Mouse (Mus musculus): ENCODE results near the gene Ywhaq. TPM values are rescaled to one million over a fixed set of nuclear protein-coding genes. Genes with fewer than 3 reads are reported as not detected.
"Not testable (repeated sequence)": the region's sequence is repeated elsewhere in the genome, so short reads cannot be mapped to it uniquely, and the experiment has no call there.

Ywhaq gene
- polyA plus RNA-seq, 1 experiment, result 101 TPM

GRCm38 (mm10) chr12:21409651-21410050 is 7.8 kb downstream of the Ywhaq start:
- H3K4me1 ChIP-seq (ENCODE audit: control insufficient read depth, insufficient read depth, low read length), result peaks cover 2% of the 10 kb centered on the region; the same call in 1 of the 2 replicates
- no peaks in the 10 kb centered on the region; the same call in 1 of the 2 replicates for H3K36me3 ChIP-seq (ENCODE audit: control insufficient read depth, insufficient read depth, low read length)
- H3K27ac ChIP-seq (ENCODE audit: control insufficient read depth, insufficient read depth, low read depth, low read length), result no peak overlapping the region
- H3K27me3 ChIP-seq (ENCODE audit: control insufficient read depth, insufficient read depth, low read length), result no peaks in the 10 kb centered on the region
- no peak for TF ChIP-seq POLR2A (IDR thresholded peaks at IDR 0.05; ENCODE audit: control insufficient read depth, low read depth, low read length)
- no peak for TF ChIP-seq CTCF (IDR thresholded peaks at IDR 0.05; ENCODE audit: control insufficient read depth, insufficient read depth, insufficient replicate concordance, low read depth, low read length)
- no peak overlapping the region for H3K4me3 ChIP-seq (ENCODE audit: control insufficient read depth, low read depth, low read length)

DNA sequence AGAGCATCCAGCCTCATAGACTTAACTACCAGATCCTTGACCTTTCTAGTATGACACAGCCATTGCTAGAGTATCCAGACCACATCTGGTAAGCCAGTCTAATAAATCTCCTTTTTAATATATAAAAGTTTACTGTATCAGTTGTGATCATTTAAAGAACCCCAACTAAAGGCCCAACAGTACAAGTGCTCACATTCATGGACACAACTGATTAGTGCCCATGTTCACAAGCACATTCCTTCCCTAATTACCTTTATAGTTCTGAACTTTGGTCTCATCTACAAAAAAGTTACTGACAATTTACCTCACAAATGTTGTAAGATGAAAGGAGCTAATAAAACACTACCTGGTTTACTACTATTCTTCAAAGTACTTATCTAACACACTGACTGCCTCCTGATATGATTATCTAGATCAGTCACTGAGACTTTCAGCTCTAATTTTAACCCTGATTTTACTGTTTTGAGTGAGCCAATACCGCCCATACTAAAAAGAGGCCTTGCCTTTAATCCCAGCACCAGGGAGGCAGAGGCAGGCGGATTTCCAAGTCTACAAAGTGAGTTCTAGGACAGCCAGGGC is 8.6 kb downstream of the Ywhaq start:
- Histone ChIP-seq H3K4me1 (ENCODE audit: control insufficient read depth, insufficient read depth, low read length) (peaks cover 2% of the 10 kb centered on the region; the same call in 1 of the 2 replicates), H3K27me3 (ENCODE audit: control insufficient read depth, insufficient read depth, low read length) (no peaks in the 10 kb centered on the region), H3K4me3 (ENCODE audit: control insufficient read depth, low read depth, low read length) (no peak overlapping the region), H3K36me3 (ENCODE audit: control insufficient read depth, insufficient read depth, low read length) (no peaks in the 10 kb centered on the region; the same call in 1 of the 2 replicates), H3K27ac (ENCODE audit: control insufficient read depth, insufficient read depth, low read depth, low read length) (no peak overlapping the region)
- TF ChIP-seq POLR2A (IDR thresholded peaks at IDR 0.05; ENCODE audit: control insufficient read depth, low read depth, low read length), result no peak
- TF ChIP-seq CTCF (IDR thresholded peaks at IDR 0.05; ENCODE audit: control insufficient read depth, insufficient read depth, insufficient replicate concordance, low read depth, low read length), result no peak

DNA sequence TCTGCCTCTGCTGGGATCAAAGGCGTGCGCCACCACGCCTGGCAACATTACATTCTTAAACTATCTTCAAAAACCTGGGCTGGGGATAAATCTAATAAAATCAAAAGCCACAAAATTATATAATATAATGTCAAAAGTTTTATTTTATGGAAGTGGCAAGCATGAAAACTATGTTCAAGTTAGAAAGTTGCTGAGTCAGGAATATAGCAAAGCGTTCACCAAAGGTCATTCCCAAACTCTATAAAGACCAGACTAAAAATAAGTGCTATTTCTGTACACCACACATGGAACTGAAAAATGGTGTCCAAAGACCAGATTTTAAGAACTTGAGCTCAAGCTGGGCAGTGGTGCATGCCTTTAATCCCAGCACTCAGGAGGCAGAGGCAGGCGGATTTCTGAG is 14.7 kb downstream of the Ywhaq start:
- Histone ChIP-seq H3K27me3 (ENCODE audit: control insufficient read depth, insufficient read depth, low read length) (no peaks in the 10 kb centered on the region), H3K36me3 (ENCODE audit: control insufficient read depth, insufficient read depth, low read length) (no peaks in the 10 kb centered on the region), H3K4me1 (ENCODE audit: control insufficient read depth, insufficient read depth, low read length) (peaks cover 2% of the 10 kb centered on the region; the same call in 1 of the 2 replicates), H3K27ac (ENCODE audit: control insufficient read depth, insufficient read depth, low read depth, low read length) (no peak overlapping the region), H3K4me3 (ENCODE audit: control insufficient read depth, low read depth, low read length) (no peak overlapping the region)
- no peak for TF ChIP-seq POLR2A (IDR thresholded peaks at IDR 0.05; ENCODE audit: control insufficient read depth, low read depth, low read length)
- TF ChIP-seq CTCF (IDR thresholded peaks at IDR 0.05; ENCODE audit: control insufficient read depth, insufficient read depth, insufficient replicate concordance, low read depth, low read length), result no peak

DNA sequence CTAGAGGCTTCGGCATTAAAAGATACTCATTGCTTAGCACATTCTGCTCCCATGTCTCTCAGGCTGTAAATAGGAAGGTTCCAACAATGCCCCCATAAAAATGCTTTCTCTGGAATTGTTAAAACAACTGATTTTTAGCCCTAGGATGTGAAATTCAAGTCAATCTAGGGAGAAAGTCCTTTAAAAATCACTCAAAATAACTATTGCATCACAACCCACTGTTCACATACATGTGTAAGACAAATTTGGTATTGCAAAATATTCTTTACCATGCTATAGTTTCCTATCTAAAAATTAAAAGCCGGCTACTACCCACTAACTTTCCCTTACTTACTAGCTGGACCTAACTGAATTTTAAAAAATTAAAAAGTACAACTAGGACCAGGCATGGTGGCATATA is 31.2 kb downstream of the Ywhaq start:
- Histone ChIP-seq H3K27me3 (ENCODE audit: control insufficient read depth, insufficient read depth, low read length) (no peaks in the 10 kb centered on the region), H3K36me3 (ENCODE audit: control insufficient read depth, insufficient read depth, low read length) (no peaks in the 10 kb centered on the region), H3K4me1 (ENCODE audit: control insufficient read depth, insufficient read depth, low read length) (no peaks in the 10 kb centered on the region), H3K27ac (ENCODE audit: control insufficient read depth, insufficient read depth, low read depth, low read length) (no peak overlapping the region), H3K4me3 (ENCODE audit: control insufficient read depth, low read depth, low read length) (no peak overlapping the region)
- TF ChIP-seq POLR2A (IDR thresholded peaks at IDR 0.05; ENCODE audit: control insufficient read depth, low read depth, low read length), result no peak
- TF ChIP-seq CTCF (IDR thresholded peaks at IDR 0.05; ENCODE audit: control insufficient read depth, insufficient read depth, insufficient replicate concordance, low read depth, low read length), result no peak

DNA sequence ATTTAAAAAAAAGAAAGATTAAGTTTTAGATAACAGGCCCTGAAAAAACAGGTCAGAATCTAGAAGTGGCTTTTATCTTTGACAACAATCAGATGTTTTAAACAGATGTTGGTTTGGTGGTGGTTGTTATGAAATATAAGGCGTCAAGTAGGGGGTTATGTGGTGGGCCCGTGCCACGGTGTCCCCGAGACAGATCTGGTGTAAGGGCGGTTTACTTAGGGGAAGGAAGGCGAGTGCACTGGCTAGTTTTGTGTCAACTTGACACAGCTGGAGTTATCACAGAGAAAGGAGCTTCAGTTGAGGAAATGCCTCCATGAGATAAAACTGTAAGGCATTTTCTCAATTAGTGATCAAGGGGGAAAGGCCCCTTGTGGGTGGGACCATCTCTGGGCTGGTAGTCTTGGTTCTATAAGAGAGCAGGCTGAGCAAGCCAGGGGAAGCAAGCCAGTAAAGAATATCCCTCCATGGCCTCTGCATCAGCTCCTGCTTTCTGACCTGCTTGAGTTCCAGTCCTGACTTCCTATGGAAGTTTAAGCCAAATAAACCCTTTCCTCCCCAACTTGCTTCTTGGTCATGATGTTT is 38.6 kb downstream of the Ywhaq start:
- not testable (repeated sequence) for H3K4me3 ChIP-seq (ENCODE audit: control insufficient read depth, low read depth, low read length); H3K36me3 ChIP-seq (ENCODE audit: control insufficient read depth, insufficient read depth, low read length); H3K27me3 ChIP-seq (ENCODE audit: control insufficient read depth, insufficient read depth, low read length); H3K4me1 ChIP-seq (ENCODE audit: control insufficient read depth, insufficient read depth, low read length); H3K27ac ChIP-seq (ENCODE audit: control insufficient read depth, insufficient read depth, low read depth, low read length)

DNA sequence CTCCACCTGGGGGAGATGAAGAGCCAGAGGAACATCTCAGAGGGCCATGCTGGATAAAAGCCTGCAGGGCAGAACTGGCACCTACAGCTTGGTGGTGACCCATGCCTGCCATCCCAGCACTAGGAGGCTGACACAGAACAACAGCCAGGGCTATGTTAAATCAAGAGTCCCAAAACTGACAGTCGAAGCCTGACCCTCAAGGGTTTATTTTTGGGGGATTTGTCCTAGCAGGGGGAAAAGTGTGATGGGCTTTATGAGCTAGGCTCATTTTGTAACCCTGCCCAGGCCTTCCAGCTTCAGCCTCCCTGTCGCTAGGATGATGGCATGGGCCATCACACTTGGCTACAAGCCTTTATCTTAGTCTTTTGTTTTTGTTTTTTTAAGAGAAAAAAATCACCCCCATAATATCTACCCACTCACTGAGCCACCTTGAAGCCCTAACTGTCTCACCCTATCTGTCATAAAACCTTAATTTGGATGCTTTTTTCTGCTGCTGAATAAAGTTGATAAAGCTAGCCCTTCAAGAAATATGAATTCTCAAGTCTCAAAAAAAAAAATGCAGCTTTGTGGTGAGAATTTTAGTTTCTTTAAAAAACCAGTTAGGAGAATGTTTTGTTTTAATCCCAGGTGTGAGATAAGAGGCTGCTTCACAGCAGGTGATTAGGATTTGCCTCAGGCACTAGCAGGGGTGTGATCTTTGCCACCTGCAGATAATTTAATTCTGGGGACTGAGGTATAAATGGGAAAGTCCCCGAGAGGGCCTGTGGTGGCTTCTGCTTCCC is 41.9 kb downstream of the Ywhaq start:
- Histone ChIP-seq H3K27me3 (ENCODE audit: control insufficient read depth, insufficient read depth, low read length) (no peaks in the 10 kb centered on the region), H3K36me3 (ENCODE audit: control insufficient read depth, insufficient read depth, low read length) (no peaks in the 10 kb centered on the region), H3K4me1 (ENCODE audit: control insufficient read depth, insufficient read depth, low read length) (no peaks in the 10 kb centered on the region; the same call in 1 of the 2 replicates), H3K4me3 (ENCODE audit: control insufficient read depth, low read depth, low read length) (no peak overlapping the region), H3K27ac (ENCODE audit: control insufficient read depth, insufficient read depth, low read depth, low read length) (no peak overlapping the region)
- no peak for TF ChIP-seq POLR2A (IDR thresholded peaks at IDR 0.05; ENCODE audit: control insufficient read depth, low read depth, low read length)
- no peak for TF ChIP-seq CTCF (IDR thresholded peaks at IDR 0.05; ENCODE audit: control insufficient read depth, insufficient read depth, insufficient replicate concordance, low read depth, low read length)

DNA sequence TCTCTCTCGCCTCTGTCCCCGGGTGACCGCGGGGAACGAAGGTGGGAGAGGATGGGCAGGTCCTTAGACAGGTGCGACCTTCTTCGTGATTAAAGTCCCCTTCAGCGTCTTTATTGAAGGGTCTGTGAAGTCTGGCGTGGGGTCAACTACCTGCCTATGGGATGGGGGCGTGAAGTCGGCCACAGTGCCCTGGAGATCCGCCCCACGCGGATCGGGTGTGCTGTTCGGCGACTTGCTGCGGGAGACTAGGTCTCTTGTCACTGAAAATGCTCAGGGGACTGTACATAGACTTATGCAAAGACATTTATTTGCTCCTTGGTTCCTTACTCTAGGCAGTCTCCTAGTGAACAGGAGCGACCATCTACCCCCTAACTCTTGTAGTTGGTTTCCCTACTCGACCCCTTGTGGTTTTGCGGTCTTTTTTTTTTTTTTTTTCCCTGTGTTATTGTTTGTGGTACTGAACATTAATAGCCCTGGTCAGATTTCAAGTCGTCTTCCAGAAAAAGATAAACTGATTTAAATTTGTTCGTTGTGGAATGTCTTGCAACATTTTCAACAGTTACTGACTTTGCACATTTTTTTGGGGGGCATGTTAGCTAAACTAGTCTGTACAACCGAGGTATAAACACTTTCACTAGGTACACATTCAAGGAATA is 43.5 kb downstream of the Ywhaq start:
- no peaks in the 10 kb centered on the region; the same call in 1 of the 2 replicates for H3K4me1 ChIP-seq (ENCODE audit: control insufficient read depth, insufficient read depth, low read length)
- H3K36me3 ChIP-seq (ENCODE audit: control insufficient read depth, insufficient read depth, low read length), result no peaks in the 10 kb centered on the region
- H3K4me3 ChIP-seq (ENCODE audit: control insufficient read depth, low read depth, low read length), result peak overlapping the region; percentile 92
- H3K27ac ChIP-seq (ENCODE audit: control insufficient read depth, insufficient read depth, low read depth, low read length), result peak overlapping the region; percentile 88
- H3K27me3 ChIP-seq (ENCODE audit: control insufficient read depth, insufficient read depth, low read length), result no peaks in the 10 kb centered on the region
- TF ChIP-seq CTCF (IDR thresholded peaks at IDR 0.05; ENCODE audit: control insufficient read depth, insufficient read depth, insufficient replicate concordance, low read depth, low read length), result no peak
- TF ChIP-seq POLR2A (IDR thresholded peaks at IDR 0.05; ENCODE audit: control insufficient read depth, low read depth, low read length), result no peak

All from testis, adult 2 months (tissue).